10 mouse cellular contexts compared by ENCODE assay signal in genomic region chr3:17796766-17797165, GRCm38 (mm10).
DNase-seq lines count a peak whose midpoint lies in the region; ATAC-seq and TF ChIP-seq lines count a peak whose summit lies in the region.
"Had no signal": no experiment of that assay in that cellular context is flagged by ENCODE, and none has a peak within 500 bp of the region (broad histone marks: within the 10 kb centered on the region; RNA-seq: fewer than 3 reads in every experiment).

No protein-coding gene starts in this region.

- TF ChIP-seq CTCF in midbrain, postnatal 0 days (IDR thresholded peaks at IDR 0.05) = no peak

- H3K27me3 ChIP-seq in hindbrain, embryonic 11.5 days (ENCODE audit: control insufficient read depth, insufficient read depth, low read length) = peaks cover 3% of the 10 kb centered on the region; the same call in 1 of the 2 replicates
- H3K27me3 ChIP-seq in midbrain, postnatal 0 days (ENCODE audit: insufficient read depth, low read length) = no peaks in the 10 kb centered on the region
- peaks cover 50% of the 10 kb centered on the region for H3K27me3 ChIP-seq in heart, embryonic 12.5 days (replicated peaks)

- peak overlapping the region; percentile 70 for H3K4me3 ChIP-seq in hindbrain, embryonic 11.5 days (ENCODE audit: low read depth, low read length)
- H3K4me3 ChIP-seq in midbrain, postnatal 0 days (ENCODE audit: low read depth, low read length) = peak overlapping the region; percentile 80
- H3K4me3 ChIP-seq in heart, embryonic 12.5 days = no peak overlapping the region
- H3K4me3 ChIP-seq: limb, embryonic 12.5 days had no signal

- WGBS in hindbrain, embryonic 11.5 days = 19% methylated on average over 3 of the region's 3 CpGs
- 9% methylated on average over 3 of the region's 3 CpGs for WGBS in midbrain, postnatal 0 days
- 15% methylated on average over 3 of the region's 3 CpGs for WGBS in heart, embryonic 12.5 days

- H3K4me1 ChIP-seq in hindbrain, embryonic 11.5 days (replicated peaks; ENCODE audit: control insufficient read depth, insufficient read depth, low read length) = no peaks in the 10 kb centered on the region
- no peaks in the 10 kb centered on the region for H3K4me1 ChIP-seq in midbrain, postnatal 0 days (ENCODE audit: insufficient read depth, low read length)
- H3K4me1 ChIP-seq in heart, embryonic 12.5 days (replicated peaks) = peaks cover 15% of the 10 kb centered on the region

- intact Hi-C loops in left cerebral cortex, postnatal 4 days (cut with DNase I) = no loop called here

- no peaks in the 10 kb centered on the region for H3K9me3 ChIP-seq in hindbrain, embryonic 11.5 days (ENCODE audit: control insufficient read depth, low read length)
- no peaks in the 10 kb centered on the region for H3K9me3 ChIP-seq in midbrain, postnatal 0 days (ENCODE audit: low read length)
- no peaks in the 10 kb centered on the region for H3K9me3 ChIP-seq in heart, embryonic 12.5 days (replicated peaks)
- H3K9me3 ChIP-seq: limb, embryonic 12.5 days had no signal

- H3K27ac ChIP-seq in hindbrain, embryonic 11.5 days (ENCODE audit: low read depth, low read length) = peak overlapping the region; percentile 94
- H3K27ac ChIP-seq in midbrain, postnatal 0 days (ENCODE audit: low read depth, low read length) = peak overlapping the region; percentile 98
- no peak overlapping the region for H3K27ac ChIP-seq in heart, embryonic 12.5 days (ENCODE audit: poor library complexity, severe bottlenecking)
- H3K27ac ChIP-seq: limb, embryonic 12.5 days had no signal

- H3K9ac ChIP-seq in hindbrain, embryonic 11.5 days (ENCODE audit: low read depth, low read length) = peak overlapping the region; percentile 99
- H3K9ac ChIP-seq in midbrain, postnatal 0 days (replicated peaks; ENCODE audit: low read length, poor library complexity, severe bottlenecking) = peak overlapping the region; percentile 97
- H3K9ac ChIP-seq in heart, embryonic 12.5 days = no peak overlapping the region
- H3K9ac ChIP-seq: limb, embryonic 12.5 days had no signal

- peak; percentile 62 for DNase-seq in cerebellum, adult 11-12 months
- DNase-seq in cerebellum, postnatal 10 days = peak; percentile 49 to 66
- no peak for DNase-seq in hindbrain, embryonic 11.5 days (ENCODE audit: low spot score)
- DNase-seq in midbrain, postnatal 0 days (ENCODE audit: low spot score) = no peak
- DNase-seq in left cerebral cortex, postnatal 4 days = no peak
- no peak for DNase-seq in liver
- DNase-seq: kidney, postnatal 10 days; thymus, postnatal 36 days had no signal

- H3K4me2 ChIP-seq in hindbrain, embryonic 11.5 days (replicated peaks; ENCODE audit: low read depth, low read length) = peak overlapping the region; percentile 71
- peak overlapping the region; percentile 91 for H3K4me2 ChIP-seq in midbrain, postnatal 0 days (ENCODE audit: low read depth, low read length, poor library complexity, severe bottlenecking)
- H3K4me2 ChIP-seq in heart, embryonic 12.5 days = no peak overlapping the region
- H3K4me2 ChIP-seq: limb, embryonic 12.5 days had no signal

- no peaks in the 10 kb centered on the region for H3K36me3 ChIP-seq in hindbrain, embryonic 11.5 days (ENCODE audit: control insufficient read depth, insufficient read depth, low read length)
- peaks cover 6% of the 10 kb centered on the region; the same call in 1 of the 2 replicates for H3K36me3 ChIP-seq in midbrain, postnatal 0 days (ENCODE audit: insufficient read depth, low read length)
- H3K36me3 ChIP-seq in heart, embryonic 12.5 days = no peaks in the 10 kb centered on the region
- H3K36me3 ChIP-seq: limb, embryonic 12.5 days had no signal

- peak; percentile 6; the same call in 1 of the 2 replicates for ATAC-seq in hindbrain, embryonic 11.5 days (ENCODE audit: low FRiP score)
- ATAC-seq in midbrain, postnatal 0 days (ENCODE audit: low FRiP score) = no peak
- no peak for ATAC-seq in heart, embryonic 12.5 days (ENCODE audit: insufficient number of reproducible peaks, low FRiP score)

Comparison
In these comparisons a context has a peak if more than half of its experiments do, and no peak if none do; other contexts are left out.
1. DNase-seq: peak in cerebellum, adult 11-12 months (single experiment) and cerebellum, postnatal 10 days (2 of 2); none in hindbrain, embryonic 11.5 days (single experiment), midbrain, postnatal 0 days (single experiment), left cerebral cortex, postnatal 4 days (single experiment) and liver (single experiment).